Mouse (Mus musculus) heart, postnatal 4 days (tissue): ENCODE data around the gene Trim31. TPM values are rescaled to one million over a fixed set of nuclear protein-coding genes. Genes with fewer than 3 reads are reported as not detected.
"Not testable (repeated sequence)": the region's sequence is repeated elsewhere in the genome, so short reads cannot be mapped to it uniquely, and the experiment has no call there.

Experiments
- DNase-seq: peaks from one replicate; pipeline ENCODE4 v3.0.0; 2021
- total RNA-seq, 2 experiments: library from RNA; stranded (reverse); gene quantifications; 2 replicates each; pipeline ENCODE4 v1.2.3; 2021

Trim31 gene
- not detected for total RNA-seq

DNA sequence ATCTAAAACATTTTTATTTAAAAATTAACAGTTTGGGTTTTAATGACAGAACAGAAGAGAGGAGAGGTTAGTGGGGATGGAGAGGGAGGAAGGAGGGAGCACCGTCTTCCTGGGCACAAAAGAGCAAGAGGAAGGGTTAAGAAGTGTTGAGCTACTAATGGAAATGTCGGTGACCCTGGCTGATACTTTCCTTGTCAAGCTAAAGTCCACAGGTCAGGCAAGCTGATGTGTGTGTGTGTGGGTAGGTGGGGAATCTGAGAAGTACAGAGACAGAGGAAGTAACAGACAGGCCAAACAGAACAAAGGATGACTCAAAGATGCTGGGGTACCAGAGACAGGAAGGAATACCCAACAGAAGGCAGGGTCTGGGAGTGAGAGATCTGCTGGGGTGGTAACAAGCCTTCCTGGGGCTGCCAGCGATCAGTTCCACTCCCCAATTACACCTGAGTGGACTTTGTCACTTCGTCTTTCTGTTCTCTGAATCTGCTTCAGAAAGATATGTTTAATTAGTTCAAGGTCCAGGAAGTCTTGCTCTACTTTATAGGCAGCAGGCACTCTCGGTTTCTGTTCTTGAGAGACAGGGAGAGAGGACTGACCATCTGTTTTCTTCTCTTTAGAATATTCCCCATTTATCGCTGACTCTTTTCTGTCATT is at the start of gene Trim31:
Gene Trim31, plus strand, starts transcription at position 567 of the 654 bp plus-strand sequence.
- DNase-seq = no peak

- DNase-seq = no peak
These were observed 49.0 kb upstream of the Trim31 start for GRCm38 (mm10) chr17:36848911-36849310.

DNA sequence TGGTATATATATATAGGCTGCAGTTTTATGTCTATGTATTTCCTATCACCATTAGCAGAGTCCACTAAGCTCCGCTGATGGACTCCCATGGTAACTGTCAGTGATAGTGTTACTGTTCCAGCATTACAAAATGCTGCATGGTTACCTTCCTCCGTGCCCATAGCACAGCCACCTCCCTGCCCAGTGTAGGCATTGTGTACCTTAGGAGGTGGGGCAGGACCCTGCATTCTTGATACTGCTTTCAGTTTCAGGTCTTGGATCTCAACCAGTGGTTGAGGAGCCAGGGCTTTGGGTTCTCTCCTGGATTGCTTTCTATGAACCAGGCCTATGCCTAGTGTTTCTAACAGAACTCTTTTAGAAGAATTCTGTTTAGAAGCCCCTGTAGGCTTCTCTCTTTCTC is 47.9 kb upstream of the Trim31 start:
- DNase-seq = no peak

DNA sequence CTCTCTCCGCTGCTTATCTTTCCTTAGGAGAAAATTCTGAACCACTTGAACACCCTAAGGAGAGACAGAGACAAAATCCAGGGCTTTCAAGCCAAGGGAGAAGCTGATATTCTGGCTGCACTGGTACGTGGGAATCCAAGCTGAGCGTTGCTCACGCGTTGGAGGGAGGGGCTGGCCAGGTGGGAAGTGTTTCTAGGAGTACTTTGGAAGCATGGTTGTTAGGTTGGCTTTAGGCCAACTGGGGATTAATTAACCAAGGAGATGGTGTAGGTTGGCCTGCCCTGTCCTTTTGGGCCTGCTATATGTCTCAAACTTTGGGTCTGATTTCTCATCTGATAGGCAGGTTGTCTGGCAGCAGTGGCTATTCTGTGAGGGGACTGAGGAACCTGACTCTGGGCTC is 46.7 kb upstream of the Trim31 start:
- DNase-seq = no peak

- no peak for DNase-seq
These were observed 46.3 kb upstream of the Trim31 start for GRCm38 (mm10) chr17:36851627-36852026.

DNA sequence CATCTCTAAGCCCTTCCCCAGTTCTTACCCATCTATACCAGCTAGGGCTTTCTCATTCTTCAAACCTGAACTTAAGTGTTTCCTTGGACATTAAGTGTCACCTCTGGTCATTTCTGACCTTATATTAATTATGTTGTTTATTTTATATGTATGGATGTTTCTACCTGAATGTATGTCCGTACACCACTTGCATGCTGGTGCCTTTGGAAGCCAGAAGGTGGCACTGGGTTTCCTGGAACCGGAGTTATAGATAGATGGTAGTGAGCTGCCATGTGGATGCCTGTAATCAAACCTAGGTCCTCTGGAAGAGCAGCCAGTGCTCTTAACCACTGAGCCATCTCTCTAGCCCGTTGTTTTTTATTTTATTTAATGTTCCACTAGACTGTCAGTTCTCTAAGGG is 42.4 kb upstream of the Trim31 start:
- DNase-seq = no peak

- DNase-seq = no peak
These were observed 41.7 kb upstream of the Trim31 start for GRCm38 (mm10) chr17:36856236-36856635.

GRCm38 (mm10) chr17:36858181-36858580 is 39.7 kb upstream of the Trim31 start:
- no peak for DNase-seq

GRCm38 (mm10) chr17:36861680-36862079 is 36.2 kb upstream of the Trim31 start:
- no peak for DNase-seq

DNA sequence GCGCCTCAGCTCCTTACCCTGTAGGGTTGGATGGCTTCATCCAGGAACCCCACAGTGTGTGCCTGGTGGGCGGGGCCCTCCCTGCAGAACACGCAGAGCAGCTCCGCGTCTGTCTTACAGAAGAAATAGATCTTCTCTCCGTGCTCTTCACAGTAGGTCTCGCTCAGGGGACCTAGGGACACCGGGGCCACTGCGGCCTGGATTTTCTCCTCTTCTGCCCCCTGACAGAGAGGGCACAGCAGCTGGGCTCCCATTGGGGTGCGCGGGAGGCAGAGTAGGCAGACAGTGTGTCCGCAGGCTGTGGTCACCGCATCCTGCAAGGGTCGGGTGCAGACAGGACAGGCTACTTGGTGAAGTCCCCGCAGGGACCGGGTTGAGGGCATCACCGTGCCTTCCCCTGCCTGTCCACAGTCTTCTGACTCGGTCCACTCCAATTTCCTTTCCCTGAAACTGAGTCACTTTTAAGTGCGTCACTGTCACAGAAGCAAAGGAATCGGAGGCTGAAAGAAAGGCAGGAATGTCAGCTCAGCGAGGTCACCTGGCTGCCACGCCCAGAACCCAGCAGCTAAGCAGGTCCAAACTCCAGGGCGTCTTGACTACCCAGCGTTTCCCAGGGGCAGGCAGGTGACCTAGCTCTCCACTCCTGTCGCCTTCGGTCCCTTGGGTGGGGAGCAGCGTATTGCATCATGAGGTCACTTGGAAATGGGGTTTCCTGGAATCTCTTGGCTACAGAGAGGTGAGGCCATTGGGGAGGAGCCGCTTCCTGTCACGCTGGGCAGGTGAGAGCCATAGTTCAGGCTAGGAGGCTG is 31.0 kb upstream of the Trim31 start, which contains the start of gene Trim15:
Gene Trim15, minus strand, starts transcription at position 492 of the 809 bp plus-strand sequence.
- DNase-seq = no peak

DNA sequence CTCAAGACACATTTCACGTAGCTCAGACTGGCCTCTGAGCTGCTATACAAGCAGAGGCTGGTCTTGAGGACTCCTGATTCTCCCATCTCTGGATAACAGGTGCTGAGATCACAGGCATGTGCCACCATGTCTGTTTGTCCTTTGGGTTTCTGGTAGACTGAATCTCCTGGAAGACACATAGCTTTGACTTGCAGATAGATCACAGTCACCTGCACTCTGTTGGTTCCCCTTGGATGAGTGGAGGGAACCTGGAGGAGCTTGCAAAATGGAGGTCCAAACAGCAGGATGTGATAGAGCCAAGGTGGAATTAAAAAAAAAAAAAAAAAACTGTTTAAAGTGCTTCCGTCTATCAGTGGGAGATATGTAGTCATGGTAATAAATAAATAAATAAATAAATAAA is 29.1 kb upstream of the Trim31 start:
- no peak for DNase-seq

GRCm38 (mm10) chr17:36869284-36869954 is 28.5 kb upstream of the Trim31 start, which contains the start of gene Trim10:
TSS of gene Trim10 (plus strand) at chr17:36869574.
- DNase-seq = no peak

- DNase-seq = peak; percentile 57
These were observed 27.7 kb upstream of the Trim31 start for GRCm38 (mm10) chr17:36869955-36870810.

GRCm38 (mm10) chr17:36874636-36875035 is 23.3 kb upstream of the Trim31 start:
- no peak for DNase-seq

- DNase-seq = no peak
These were observed 14.6 kb upstream of the Trim31 start for GRCm38 (mm10) chr17:36883350-36883749.

GRCm38 (mm10) chr17:36885132-36885790 is 12.7 kb upstream of the Trim31 start:
- no peak for DNase-seq

- no peak for DNase-seq
These were observed 7.6 kb upstream of the Trim31 start, which contains the start of gene Trim40 for GRCm38 (mm10) chr17:36890073-36890903. TSS of gene Trim40 (minus strand) at chr17:36890123.

DNA sequence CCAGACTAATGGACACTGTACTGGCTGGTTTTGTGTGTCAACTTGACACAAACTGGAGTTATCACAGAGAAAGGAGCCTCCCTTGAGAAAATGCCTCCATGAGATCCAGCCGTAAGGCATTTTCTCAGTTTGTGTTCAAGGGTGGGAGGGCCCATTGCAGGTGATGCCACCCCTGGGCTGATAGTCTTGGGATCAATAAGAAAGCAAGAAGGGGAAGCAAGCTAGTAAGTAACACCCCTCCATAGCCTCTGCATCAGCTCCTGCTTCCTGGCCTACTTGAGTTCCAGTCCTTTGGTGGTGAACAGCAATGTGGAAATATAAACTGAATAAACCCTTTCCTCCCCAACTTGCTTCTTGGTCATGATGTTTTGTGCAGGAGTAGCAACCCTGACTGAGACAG is 6.4 kb upstream of the Trim31 start:
- not testable (repeated sequence) for DNase-seq

DNA sequence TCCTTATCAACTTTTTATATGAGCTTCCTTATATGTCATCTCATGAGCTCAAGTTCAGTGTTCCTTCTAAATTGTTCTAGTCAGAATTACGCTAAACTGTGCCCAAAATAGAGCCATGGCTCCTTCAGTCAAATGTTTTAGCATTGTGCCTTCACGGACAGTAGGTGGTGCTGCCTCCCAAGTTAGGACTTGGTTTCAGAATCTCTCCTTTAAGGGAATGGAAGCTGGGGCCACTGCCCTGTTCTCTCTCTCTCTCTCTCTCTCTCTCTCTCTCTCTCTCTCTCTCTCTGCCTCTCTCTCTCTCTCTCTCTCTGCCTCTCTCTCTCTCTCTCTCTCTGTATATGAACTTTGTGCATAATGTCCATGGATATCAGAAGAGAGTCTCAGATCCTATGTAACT is 5.6 kb upstream of the Trim31 start:
- DNase-seq = peak; percentile 51

DNA sequence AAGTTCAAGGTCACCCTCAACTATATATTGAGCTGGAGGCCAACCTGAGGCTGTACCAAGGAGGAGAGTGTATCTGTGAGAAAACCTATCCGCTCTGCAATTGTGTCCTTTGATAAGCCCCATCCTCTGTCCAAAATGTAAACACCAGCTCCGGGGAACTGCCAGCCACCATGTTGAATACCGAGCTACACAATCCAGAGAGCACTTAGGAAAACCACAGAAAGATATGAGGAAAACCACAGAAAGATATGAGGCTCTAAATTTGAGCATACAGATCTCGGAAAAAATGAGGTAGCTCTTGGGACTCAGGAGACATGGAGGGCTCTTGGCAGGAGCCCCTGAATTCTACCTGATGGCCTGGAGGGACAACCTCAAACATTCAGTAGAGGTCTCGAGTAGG is 4.5 kb upstream of the Trim31 start:
- no peak for DNase-seq

DNA sequence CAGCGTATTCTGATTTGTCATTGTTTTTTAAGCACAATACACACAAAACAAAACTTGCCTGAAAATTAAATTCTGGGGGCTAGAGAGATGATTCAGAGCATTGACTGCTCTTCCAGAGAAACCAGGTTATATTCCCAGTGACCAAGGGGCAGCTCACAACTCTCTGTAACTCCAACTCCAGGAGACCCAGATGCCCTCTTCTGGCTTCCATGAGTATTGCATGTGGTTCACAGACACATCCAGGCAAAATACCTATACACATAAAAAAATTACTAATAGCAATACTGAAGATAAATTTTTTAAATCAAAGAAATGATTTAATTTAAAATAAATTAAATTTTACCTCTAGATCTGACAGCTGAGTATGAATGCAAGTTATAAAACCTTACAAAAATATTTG is 1.3 kb upstream of the Trim31 start:
- peak; percentile 55 for DNase-seq
